Mouse (Mus musculus) heart, embryonic 11.5 days (tissue): ENCODE measurements around the gene Dusp12. TPM values are rescaled to one million over a fixed set of nuclear protein-coding genes. Genes with fewer than 3 reads are reported as not detected.

Experiments used
- ATAC-seq: fragments of 200-750 bp; cut with Nextera tagmentation; replicated peaks from 2 replicates; pipeline ENCODE4 v1.8.0; 2017; ENCODE audit warnings: moderate library complexity; ENCODE audit not compliant: insufficient number of reproducible peaks, low FRiP score, low TSS enrichment
- H3K27ac ChIP-seq: fragments of 300-500 bp; sonication (generic); 2 replicates; pipeline ENCODE4 v1.5.1; 2014; ENCODE audit warnings: mild to moderate bottlenecking, low read depth, low read length
- H3K27me3 ChIP-seq: fragments of 300-500 bp; sonication (generic); 2 replicates; pipeline ENCODE4 v1.6.1; 2014; ENCODE audit warnings: mild to moderate bottlenecking, low read length, mixed read lengths; ENCODE audit not compliant: control insufficient read depth, insufficient read depth
- H3K36me3 ChIP-seq: fragments of 300-500 bp; sonication (generic); 2 replicates; pipeline ENCODE4 v1.6.1; 2014; ENCODE audit warnings: mild to moderate bottlenecking, low read length, moderate library complexity, mixed read lengths; ENCODE audit not compliant: control insufficient read depth, insufficient read depth
- H3K4me1 ChIP-seq: fragments of 300-500 bp; sonication (generic); 2 replicates; pipeline ENCODE4 v1.6.1; 2014; ENCODE audit warnings: low read length; ENCODE audit not compliant: control insufficient read depth, insufficient read depth
- H3K4me2 ChIP-seq: fragments of 300-500 bp; sonication (generic); 2 replicates; pipeline ENCODE4 v1.6.1; 2014; ENCODE audit warnings: mild to moderate bottlenecking, moderate library complexity
- H3K4me3 ChIP-seq: fragments of 300-500 bp; sonication (generic); 2 replicates; pipeline ENCODE4 v1.5.1; 2014; ENCODE audit warnings: low read depth, low read length
- H3K9ac ChIP-seq: fragments of 300-500 bp; sonication (generic); 2 replicates; pipeline ENCODE4 v1.6.1; 2014; ENCODE audit warnings: mild to moderate bottlenecking, low read depth, low read length, moderate library complexity
- H3K9me3 ChIP-seq: fragments of 300-500 bp; sonication (generic); replicated peaks from 2 replicates; pipeline ENCODE4 v1.6.1; 2016; ENCODE audit warnings: low read length; ENCODE audit not compliant: control insufficient read depth
- WGBS: fragments of 180-500 bp; shearing (Covaris S2); extraction: QIAGEN DNeasy Blood & Tissue Kit; methylation state at CpG from one replicate; pipeline ENCODE4 v1.1.7; 2014; ENCODE audit not compliant: insufficient replicate concordance; 5-methylcytosine and 5-hydroxymethylcytosine counted together
- polyA plus RNA-seq: library from polyadenylated mRNA; unstranded; fragments of >200 nt; fragmentation: Nextera tagmentation; extraction: Ambion mirVana; gene quantifications from 2 replicates; pipeline ENCODE4 v1.2.1, GENCODE M21; 2014

The Dusp12 gene
- polyA plus RNA-seq, 1 experiment from 2014 or later = 25.6 TPM

DNA sequence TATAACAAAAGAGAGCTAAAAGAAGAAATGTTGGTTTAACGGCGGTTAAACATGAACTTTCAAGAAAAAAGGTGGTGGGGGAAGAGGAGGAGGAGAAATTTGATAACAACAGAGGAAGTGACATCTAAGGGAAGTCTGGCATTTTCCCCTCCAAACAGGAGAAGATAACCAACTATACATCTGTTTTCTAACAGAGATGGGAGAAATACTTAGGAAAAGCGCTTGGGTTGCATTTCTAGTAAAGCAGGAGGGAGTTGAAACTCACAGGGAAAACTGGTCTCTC, 23.0 kb downstream of the Dusp12 start:
- H3K4me2 ChIP-seq = peak overlapping the region; percentile 22; the same call in 1 of the 2 replicates

DNA sequence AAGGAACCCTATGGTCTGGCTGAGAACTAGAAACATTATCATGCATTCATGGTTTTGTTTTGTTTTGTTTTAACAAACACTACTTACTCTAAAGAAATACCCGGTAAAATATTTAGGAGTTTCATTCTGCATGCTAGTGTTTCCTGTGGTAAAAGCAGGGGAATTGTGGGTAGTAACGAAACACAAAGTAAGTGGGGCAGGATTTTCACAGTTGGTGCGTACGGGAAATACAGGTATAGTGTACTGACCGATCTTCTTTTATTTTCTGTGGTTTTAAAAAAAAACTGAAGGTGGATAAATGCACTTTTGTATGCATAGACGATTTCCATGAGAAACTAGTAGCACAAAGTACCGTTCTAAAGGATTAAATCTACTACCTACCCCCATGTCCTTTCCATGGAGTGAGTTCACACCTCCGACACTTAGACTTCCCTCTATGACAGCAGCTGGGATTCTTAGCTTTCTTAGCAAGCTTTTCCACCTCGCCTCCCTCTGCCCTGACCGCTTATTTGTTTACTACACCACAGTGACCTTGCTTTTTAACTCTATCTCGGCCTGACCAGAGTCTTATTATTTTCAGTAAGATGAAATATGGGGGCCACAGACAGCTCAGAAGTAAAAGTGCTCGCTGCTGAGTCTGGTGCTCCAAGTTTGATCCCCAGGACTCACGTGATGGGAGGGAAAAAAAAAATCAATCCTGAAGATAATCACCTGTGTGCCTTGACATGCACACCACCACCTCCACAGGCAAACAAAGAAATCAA, 23.5 kb downstream of the Dusp12 start:
- H3K4me1 ChIP-seq = 0 out of 2 replicates have a peak, but pooled peaks cover 2% of the 10 kb centered on the region
- H3K9me3 ChIP-seq = no peaks in the 10 kb centered on the region
- no peak for ATAC-seq
- no peak overlapping the region for H3K27ac ChIP-seq
- H3K4me3 ChIP-seq = no peak overlapping the region
- H3K9ac ChIP-seq = no peak overlapping the region
- no peaks in the 10 kb centered on the region for H3K27me3 ChIP-seq
- WGBS = 69% methylated on average over 13 of the region's 13 CpGs
- H3K4me2 ChIP-seq = peak overlapping the region; percentile 22; the same call in 1 of the 2 replicates
- no peaks in the 10 kb centered on the region for H3K36me3 ChIP-seq

More for the DNA sequence above, 23.0 kb downstream of the Dusp12 start:
- H3K9me3 ChIP-seq = no peaks in the 10 kb centered on the region
- 56% methylated on average over 3 of the region's 3 CpGs for WGBS
- 0 out of 2 replicates have a peak, but pooled peaks cover 2% of the 10 kb centered on the region for H3K4me1 ChIP-seq
- H3K36me3 ChIP-seq = no peaks in the 10 kb centered on the region
- no peak overlapping the region for H3K27ac ChIP-seq
- H3K27me3 ChIP-seq = no peaks in the 10 kb centered on the region
- no peak overlapping the region for H3K4me3 ChIP-seq
- no peak for ATAC-seq
- H3K9ac ChIP-seq = no peak overlapping the region

- Histone ChIP-seq H3K9ac (no peak overlapping the region), H3K27me3 (no peaks in the 10 kb centered on the region), H3K36me3 (no peaks in the 10 kb centered on the region), H3K4me2 (no peak overlapping the region), H3K9me3 (no peaks in the 10 kb centered on the region), H3K27ac (no peak overlapping the region), H3K4me1 (peaks cover 5% of the 10 kb centered on the region; the same call in 1 of the 2 replicates), H3K4me3 (no peak overlapping the region)
- WGBS = 63% methylated on average over 2 of the region's 2 CpGs
- no peak for ATAC-seq
Measured at GRCm38 (mm10) chr1:170858872-170859271, 26.5 kb downstream of the Dusp12 start.

DNA sequence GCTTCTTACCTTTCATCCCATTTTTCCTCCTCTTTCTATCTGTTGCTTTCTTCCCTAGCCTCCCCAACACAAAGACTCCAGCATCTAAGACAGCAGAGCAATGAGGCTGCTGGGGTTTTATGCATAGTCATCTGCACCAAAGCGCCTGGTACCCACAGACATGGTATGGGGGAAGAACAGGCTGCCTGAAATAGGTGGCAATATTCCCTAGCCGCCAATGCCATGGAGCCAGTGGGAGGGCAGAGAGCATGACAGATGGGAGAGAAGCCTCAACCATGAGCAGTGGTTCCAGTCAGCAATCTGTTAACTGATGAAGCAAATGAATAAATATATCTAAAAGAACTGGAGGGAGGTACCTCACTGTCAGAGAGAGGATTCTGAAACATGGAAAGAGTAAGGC, 28.0 kb downstream of the Dusp12 start:
- Histone ChIP-seq H3K4me1 (peaks cover 5% of the 10 kb centered on the region; the same call in 1 of the 2 replicates), H3K4me3 (no peak overlapping the region), H3K9ac (no peak overlapping the region), H3K36me3 (no peaks in the 10 kb centered on the region), H3K27ac (no peak overlapping the region), H3K4me2 (no peak overlapping the region), H3K27me3 (no peaks in the 10 kb centered on the region), H3K9me3 (no peaks in the 10 kb centered on the region)
- no peak for ATAC-seq
- 78% methylated on average over 2 of the region's 2 CpGs for WGBS

DNA sequence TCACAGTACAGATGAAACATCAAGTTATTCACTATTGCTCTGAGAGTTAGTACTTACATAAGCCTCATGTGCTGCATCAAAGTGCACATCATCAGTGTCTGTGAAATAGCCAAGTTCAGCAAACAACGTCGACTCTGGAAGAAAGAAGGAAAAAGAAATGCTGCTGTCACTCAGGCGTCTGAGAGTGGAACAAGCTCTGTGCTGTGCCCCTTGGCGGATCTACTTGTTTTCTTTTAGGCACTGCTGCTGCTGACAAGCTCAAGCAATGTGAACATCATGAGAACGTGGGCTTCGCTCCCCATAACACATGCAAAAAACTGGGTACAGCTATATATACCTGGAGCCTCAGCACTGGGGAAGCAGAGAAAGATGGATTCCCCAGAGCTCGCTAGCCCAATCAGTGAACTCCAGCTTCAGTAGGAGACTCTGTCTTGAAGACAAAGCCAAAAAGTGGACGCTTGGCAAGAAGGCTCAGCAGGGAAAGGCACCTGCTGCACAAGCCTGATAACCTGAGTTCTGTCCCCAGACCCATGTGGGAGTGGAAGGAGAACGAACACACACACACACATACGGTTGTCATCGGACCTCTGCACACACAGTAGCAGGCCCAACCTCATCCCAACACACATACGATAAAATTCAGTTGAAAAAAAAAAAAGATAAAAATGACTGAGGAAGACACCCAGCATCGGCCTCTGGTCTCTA, 30.1 kb downstream of the Dusp12 start:
- Histone ChIP-seq H3K4me1 (peaks cover 17% of the 10 kb centered on the region), H3K27me3 (no peaks in the 10 kb centered on the region), H3K4me2 (no peak overlapping the region), H3K36me3 (0 out of 2 replicates have a peak, but pooled peaks cover 1% of the 10 kb centered on the region), H3K4me3 (no peak overlapping the region), H3K27ac (no peak overlapping the region), H3K9me3 (no peaks in the 10 kb centered on the region), H3K9ac (no peak overlapping the region)
- ATAC-seq = no peak
- WGBS = 75% methylated on average over 13 of the region's 13 CpGs

GRCm38 (mm10) chr1:170853604-170854003, 31.7 kb downstream of the Dusp12 start:
- 100% methylated on average over 3 of the region's 3 CpGs for WGBS
- Histone ChIP-seq H3K27ac (no peak overlapping the region), H3K4me1 (peaks cover 22% of the 10 kb centered on the region), H3K4me2 (no peak overlapping the region), H3K9ac (no peak overlapping the region), H3K9me3 (no peaks in the 10 kb centered on the region), H3K36me3 (0 out of 2 replicates have a peak, but pooled peaks cover 2% of the 10 kb centered on the region), H3K4me3 (no peak overlapping the region), H3K27me3 (no peaks in the 10 kb centered on the region)
- ATAC-seq = no peak

DNA sequence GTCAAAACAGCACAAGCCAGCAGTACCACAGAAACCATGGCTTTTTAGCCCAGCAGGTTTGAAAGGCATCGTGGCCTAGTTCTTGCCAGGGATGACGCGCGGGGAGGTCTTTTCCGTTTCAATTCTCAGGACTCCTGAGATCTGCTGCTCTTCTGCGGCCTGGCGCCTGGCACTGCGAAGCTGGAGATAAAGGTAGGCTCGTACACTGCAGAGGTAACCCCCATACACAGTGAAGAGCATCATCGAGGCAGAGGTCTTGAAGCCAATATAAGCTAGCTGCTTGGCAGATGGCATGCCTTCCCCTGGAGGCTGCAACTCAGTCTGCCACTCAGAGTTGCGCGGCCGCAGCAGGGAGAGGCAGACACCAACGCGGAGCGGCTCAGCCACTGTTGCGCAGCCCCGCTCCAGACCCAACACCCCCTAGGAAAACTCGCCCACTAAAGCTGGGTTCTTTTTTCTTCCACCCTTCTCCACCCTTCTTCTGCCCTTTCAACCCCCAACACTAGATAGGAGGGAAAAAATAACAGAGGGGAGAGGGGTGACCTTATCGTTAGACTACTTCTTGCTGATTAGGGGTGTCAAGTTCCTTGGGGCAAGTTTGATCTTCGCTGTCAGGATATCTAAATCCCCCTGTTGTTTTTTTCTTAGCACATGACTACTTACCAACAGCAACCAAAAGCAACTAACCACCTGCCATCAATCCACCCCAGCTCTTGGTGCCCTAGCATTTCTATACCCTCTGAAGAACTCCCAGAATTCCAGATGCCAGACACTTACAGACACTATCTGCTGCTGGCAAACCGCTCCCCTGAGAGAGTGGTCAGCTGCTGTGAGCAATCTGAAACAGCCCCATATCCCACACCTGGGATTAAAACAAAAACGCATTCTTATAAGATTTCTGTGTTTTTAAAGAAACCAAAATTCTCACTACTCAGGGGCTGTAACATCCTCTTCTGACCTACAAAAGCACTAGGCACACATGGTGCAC, 34.4 kb downstream of the Dusp12 start:
- H3K4me2 ChIP-seq = peak overlapping the region; percentile 48
- H3K27ac ChIP-seq = peak overlapping the region; percentile 7; the same call in 1 of the 2 replicates

DNA sequence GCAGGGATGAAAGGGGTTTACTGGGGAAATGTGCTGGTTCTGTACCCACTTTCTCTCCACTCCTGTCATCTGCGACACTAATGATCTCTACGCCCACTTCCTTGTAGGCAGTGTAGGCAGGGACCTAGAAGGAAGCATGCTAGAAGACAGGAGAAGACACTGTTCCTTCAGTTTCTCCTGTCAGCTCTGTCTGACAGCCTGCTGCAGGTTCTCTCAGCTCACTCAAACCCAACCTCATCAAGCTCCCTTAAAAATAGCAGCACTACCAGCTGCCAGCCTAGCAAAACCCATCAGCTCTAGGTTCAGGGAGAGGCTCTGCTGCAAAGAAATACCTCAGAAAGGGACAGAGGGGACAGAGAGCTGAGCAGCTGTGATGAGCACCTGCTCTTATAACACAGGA, 35.3 kb downstream of the Dusp12 start:
- Histone ChIP-seq H3K4me3 (no peak overlapping the region), H3K9ac (no peak overlapping the region), H3K9me3 (no peaks in the 10 kb centered on the region), H3K27me3 (no peaks in the 10 kb centered on the region), H3K4me1 (peaks cover 24% of the 10 kb centered on the region), H3K36me3 (0 out of 2 replicates have a peak, but pooled peaks cover 2% of the 10 kb centered on the region), H3K4me2 (no peak overlapping the region), H3K27ac (no peak overlapping the region; the same call in 1 of the 2 replicates)
- 88% methylated on average over 2 of the region's 2 CpGs for WGBS
- ATAC-seq = no peak

More for the DNA sequence above, 34.4 kb downstream of the Dusp12 start:
- WGBS = 41% methylated on average over 23 of the region's 23 CpGs
- Histone ChIP-seq H3K27me3 (no peaks in the 10 kb centered on the region), H3K9me3 (no peaks in the 10 kb centered on the region), H3K4me3 (0 out of 2 replicates have a peak overlapping the region, but pooled peaks have one; percentile 3), H3K36me3 (0 out of 2 replicates have a peak, but pooled peaks cover 2% of the 10 kb centered on the region), H3K4me1 (peaks cover 20% of the 10 kb centered on the region), H3K9ac (peak overlapping the region; percentile 39; the same call in 1 of the 2 replicates)
- ATAC-seq = peak; percentile 47
